Mouse (Mus musculus) olfactory bulb, adult 2 months (tissue): ENCODE results near the gene Odf3l1.

Source experiments
- CTCF ChIP-seq: fragments of 200-500 bp; IDR thresholded peaks from 2 replicates; pipeline ENCODE4 v1.5.1; 2012; ENCODE audit warnings: low read depth, mild to moderate bottlenecking, low read length, moderate library complexity; ENCODE audit not compliant: insufficient read depth
- POLR2A ChIP-seq: fragments of 200-500 bp; IDR thresholded peaks from 2 replicates; pipeline ENCODE4 v1.6.1; 2012; ENCODE audit warnings: mild to moderate bottlenecking, low read depth, low read length, moderate library complexity; ENCODE audit not compliant: insufficient read depth

DNA sequence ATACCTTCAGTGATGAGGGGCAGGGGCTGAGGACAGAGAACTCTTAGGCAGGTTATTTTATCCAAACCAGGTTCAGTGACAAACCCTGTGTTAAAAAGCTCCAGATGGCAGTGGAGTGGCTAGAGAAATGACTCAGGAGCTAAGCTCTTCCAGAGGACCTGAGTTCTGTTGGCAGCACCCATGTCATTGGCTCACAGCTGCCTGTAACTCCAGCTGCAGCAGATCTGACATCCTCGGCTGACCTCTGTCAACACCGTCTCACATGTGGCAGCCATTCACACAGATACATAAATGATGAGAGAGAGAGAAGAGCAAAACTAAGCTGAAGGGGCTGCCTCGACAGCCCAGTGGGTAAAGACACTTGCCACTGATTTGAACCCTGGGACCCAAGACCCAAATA lies 7.0 kb downstream of the Odf3l1 start:
- TF ChIP-seq CTCF (no peak), POLR2A (no peak)
